Mouse (Mus musculus): Measurements from ENCODE around the gene Ext2. TPM values are rescaled to one million over a fixed set of nuclear protein-coding genes. Genes with fewer than 3 reads are reported as not detected.

Gene Ext2
- total RNA-seq, 2 experiments from 2014 or later, result 51.2 to 53.0 TPM

GRCm38 (mm10) chr2:93808071-93808470 lies 14.3 kb downstream of the Ext2 start:
- DNase-seq (ENCODE audit: low spot score in 2 of 2), result no peak
- intact Hi-C loops (cut with DNase I), result no loop called here

- intact Hi-C loops (cut with DNase I), result no loop called here
- DNase-seq (ENCODE audit: low spot score in 2 of 2), result no peak
These were observed 14.9 kb downstream of the Ext2 start for GRCm38 (mm10) chr2:93807440-93807839.

GRCm38 (mm10) chr2:93806487-93807201 lies 15.7 kb downstream of the Ext2 start:
- intact Hi-C loops (cut with DNase I), result no loop called here
- no peak for DNase-seq (ENCODE audit: low spot score in 2 of 2)

- intact Hi-C loops (cut with DNase I), result no loop called here
- no peak for DNase-seq (ENCODE audit: low spot score in 2 of 2)
These were observed 16.8 kb downstream of the Ext2 start for GRCm38 (mm10) chr2:93805523-93805922.

- DNase-seq (ENCODE audit: low spot score in 2 of 2), result no peak
- intact Hi-C loops (cut with DNase I), result no loop called here
These were observed 17.3 kb downstream of the Ext2 start for GRCm38 (mm10) chr2:93805066-93805465.

- intact Hi-C loops (cut with DNase I), result no loop called here
- no peak for DNase-seq (ENCODE audit: low spot score in 2 of 2)
These were observed 19.4 kb downstream of the Ext2 start for GRCm38 (mm10) chr2:93802947-93803346.

GRCm38 (mm10) chr2:93801097-93801496 lies 21.3 kb downstream of the Ext2 start:
- DNase-seq (ENCODE audit: low spot score in 2 of 2), result no peak
- intact Hi-C loops (cut with DNase I), result no loop called here

- intact Hi-C loops (cut with DNase I), result no loop called here
- no peak for DNase-seq (ENCODE audit: low spot score in 2 of 2)
These were observed 25.1 kb downstream of the Ext2 start for GRCm38 (mm10) chr2:93797162-93797795.

- no peak for DNase-seq (ENCODE audit: low spot score in 2 of 2)
- intact Hi-C loops (cut with DNase I), result no loop called here
These were observed 28.0 kb downstream of the Ext2 start for GRCm38 (mm10) chr2:93794375-93794774.

- peak; percentile 36 to 63 for DNase-seq (ENCODE audit: low spot score in 2 of 2)
- intact Hi-C loops (cut with DNase I), result no loop called here
These were observed 30.6 kb downstream of the Ext2 start for GRCm38 (mm10) chr2:93791516-93792499.

- intact Hi-C loops (cut with DNase I), result no loop called here
- DNase-seq (ENCODE audit: low spot score in 2 of 2), result no peak
These were observed 31.5 kb downstream of the Ext2 start for GRCm38 (mm10) chr2:93790798-93791345.

- DNase-seq (ENCODE audit: low spot score in 2 of 2), result peak in 1 of 2 experiments; percentile 37
- intact Hi-C loops (cut with DNase I), result no loop called here
These were observed 33.8 kb downstream of the Ext2 start for GRCm38 (mm10) chr2:93788557-93788956.

- DNase-seq (ENCODE audit: low spot score in 2 of 2), result peak; percentile 85 to 90
- intact Hi-C loops (cut with DNase I), result loop anchor here (2.0 kb wide), 1 partner anchor 311 kb away; no protein-coding TSS in a partner anchor
These were observed 36.2 kb downstream of the Ext2 start for GRCm38 (mm10) chr2:93786175-93786574.

- no peak for DNase-seq (ENCODE audit: low spot score in 2 of 2)
- intact Hi-C loops (cut with DNase I), result no loop called here
These were observed 37.0 kb downstream of the Ext2 start for GRCm38 (mm10) chr2:93785432-93785798.

GRCm38 (mm10) chr2:93784721-93785431 lies 37.5 kb downstream of the Ext2 start:
- peak in 1 of 2 experiments; percentile 73 for DNase-seq (ENCODE audit: low spot score in 2 of 2)
- intact Hi-C loops (cut with DNase I), result loop anchor here (5.0 kb wide), 1 partner anchor 123 kb away; no protein-coding TSS in a partner anchor

- DNase-seq (ENCODE audit: low spot score in 2 of 2), result no peak
- intact Hi-C loops (cut with DNase I), result loop anchor here (5.0 kb wide), 1 partner anchor 122 kb away; no protein-coding TSS in a partner anchor
These were observed 38.3 kb downstream of the Ext2 start for GRCm38 (mm10) chr2:93783926-93784539.

GRCm38 (mm10) chr2:93782682-93783081 lies 39.7 kb downstream of the Ext2 start:
- intact Hi-C loops (cut with DNase I), result loop anchor here (5.0 kb wide), 1 partner anchor 120 kb away; no protein-coding TSS in a partner anchor
- DNase-seq (ENCODE audit: low spot score in 2 of 2), result no peak

- no peak for DNase-seq (ENCODE audit: low spot score in 2 of 2)
- intact Hi-C loops (cut with DNase I), result loop anchor here (5.0 kb wide), 1 partner anchor 120 kb away; no protein-coding TSS in a partner anchor
These were observed 40.2 kb downstream of the Ext2 start for GRCm38 (mm10) chr2:93782156-93782555.

Measured in left cerebral cortex, postnatal 25 days (tissue).